Mouse (Mus musculus) CH12.LX (cell line): ENCODE data around the gene Galnt17. TPM values are rescaled to one million over a fixed set of nuclear protein-coding genes. Genes with fewer than 3 reads are reported as not detected.

Source experiments
- DNase-seq: peaks from one replicate; pipeline ENCODE4 v3.0.0-alpha.2; 2013; ENCODE audit errors: extremely low read depth
- H3K27ac ChIP-seq: 2 replicates; pipeline ENCODE4 v1.5.1; 2012; ENCODE audit warnings: low read depth, mild to moderate bottlenecking, control low read depth, moderate library complexity; ENCODE audit not compliant: insufficient read depth
- H3K27me3 ChIP-seq: replicated peaks from 2 replicates; pipeline ENCODE3; 2012; ENCODE audit warnings: inconsistent platforms
- H3K36me3 ChIP-seq, 2 experiments: replicated peaks in 1 of 2; 2 replicates each; pipeline versions ENCODE3 to v1.6.1; 2012; ENCODE audit warnings: inconsistent platforms in 1 of 2, low read length in 1 of 2, mild to moderate bottlenecking in 1 of 2, mixed read lengths in 1 of 2, moderate library complexity in 1 of 2; ENCODE audit not compliant: control insufficient read depth in 1 of 2, insufficient read depth in 1 of 2
- H3K4me1 ChIP-seq, 2 experiments: 2 replicates each; pipeline ENCODE4 v1.6.1; 2012; ENCODE audit warnings: inconsistent platforms in 1 of 2, moderate library complexity in 1 of 2; ENCODE audit not compliant: insufficient read depth in 2 of 2, control insufficient read depth in 1 of 2
- H3K4me2 ChIP-seq: 2 replicates; pipeline ENCODE4 v1.6.1; 2012; ENCODE audit warnings: low read depth, mild to moderate bottlenecking, control low read depth; ENCODE audit not compliant: poor library complexity, insufficient read depth, severe bottlenecking
- H3K4me3 ChIP-seq, 3 experiments: fragments of 150-350 bp in 1 of 3; sonication (generic) in 1 of 3; replicated peaks in 1 of 3; 2 replicates each; pipeline versions ENCODE3 to v1.5.1; 2011 to 2012; ENCODE audit warnings: low read depth in 2 of 3, low read length in 2 of 3, mild to moderate bottlenecking in 2 of 3, moderate library complexity in 2 of 3, control low read depth in 1 of 3, improper control_type of control experiment in 1 of 3, inconsistent platforms in 1 of 3, mixed read lengths in 1 of 3; ENCODE audit not compliant: poor library complexity in 1 of 3
- H3K79me2 ChIP-seq: replicated peaks from 2 replicates; pipeline ENCODE4 v1.6.1; 2012; ENCODE audit warnings: mild to moderate bottlenecking, moderate library complexity; ENCODE audit not compliant: control insufficient read depth, poor library complexity, insufficient read depth, severe bottlenecking; ENCODE audit errors: extremely low read depth
- H3K9ac ChIP-seq: 2 replicates; pipeline ENCODE4 v1.6.1; 2012; ENCODE audit warnings: low read depth, mild to moderate bottlenecking, control low read depth, moderate library complexity; ENCODE audit not compliant: insufficient read depth
- H3K9me3 ChIP-seq: replicated peaks from 2 replicates; pipeline ENCODE3; 2012; ENCODE audit warnings: low read length, inconsistent platforms, mixed read lengths
- BHLHE40 ChIP-seq: IDR thresholded peaks from 2 replicates; pipeline ENCODE4 v1.6.1; 2011; ENCODE audit warnings: mild to moderate bottlenecking, low read depth, low read length, improper control_type of control experiment
- CHD2 ChIP-seq: IDR thresholded peaks from 2 replicates; pipeline ENCODE4 v1.6.1; 2011; ENCODE audit warnings: low read length, improper control_type of control experiment
- E2F4 ChIP-seq: IDR thresholded peaks from 2 replicates; pipeline ENCODE4 v1.6.1; 2011; ENCODE audit warnings: low read depth, low read length, improper control_type of control experiment; ENCODE audit not compliant: insufficient replicate concordance
- ETS1 ChIP-seq: conservative IDR thresholded peaks from 2 replicates; pipeline ENCODE4 v1.6.1; 2012; ENCODE audit warnings: low read depth, mild to moderate bottlenecking, inconsistent platforms, low read length, improper control_type of control experiment, moderate library complexity
- GABPA ChIP-seq: IDR thresholded peaks from 2 replicates; pipeline ENCODE4 v1.6.1; 2012; ENCODE audit warnings: low read depth, low read length, improper control_type of control experiment, inconsistent platforms; ENCODE audit not compliant: insufficient replicate concordance
- HCFC1 ChIP-seq: IDR thresholded peaks from 2 replicates; pipeline ENCODE4 v1.6.1; 2012; ENCODE audit warnings: low read depth, mild to moderate bottlenecking, inconsistent platforms, low read length, improper control_type of control experiment
- IRF4 ChIP-seq: IDR thresholded peaks from 2 replicates; pipeline ENCODE4 v1.6.1; 2014; ENCODE audit warnings: low read depth, mild to moderate bottlenecking, inconsistent platforms, low read length, improper control_type of control experiment
- KAT2A ChIP-seq: IDR thresholded peaks from 2 replicates; pipeline ENCODE4 v1.6.1; 2012; ENCODE audit warnings: low read length, improper control_type of control experiment, inconsistent platforms; ENCODE audit not compliant: insufficient replicate concordance
- MAZ ChIP-seq: IDR thresholded peaks from 2 replicates; pipeline ENCODE4 v1.6.1; 2012; ENCODE audit warnings: low read depth, mild to moderate bottlenecking, inconsistent platforms, low read length, improper control_type of control experiment, moderate library complexity
- MEF2A ChIP-seq: IDR thresholded peaks from 2 replicates; pipeline ENCODE4 v1.6.1; 2014; ENCODE audit warnings: low read depth, mild to moderate bottlenecking, inconsistent platforms, low read length, improper control_type of control experiment, borderline replicate concordance
- MXI1 ChIP-seq: IDR thresholded peaks from 2 replicates; pipeline ENCODE4 v1.6.1; 2011; ENCODE audit warnings: mild to moderate bottlenecking, low read depth, low read length, improper control_type of control experiment
- MYC ChIP-seq: IDR thresholded peaks from 2 replicates; pipeline ENCODE4 v1.6.1; 2011; ENCODE audit warnings: low read depth, mild to moderate bottlenecking, improper control_type of control experiment, low read length
- NRF1 ChIP-seq: IDR thresholded peaks from 2 replicates; pipeline ENCODE4 v1.6.1; 2014; ENCODE audit warnings: low read depth, mild to moderate bottlenecking, inconsistent platforms, low read length, improper control_type of control experiment, moderate library complexity
- PAX5 ChIP-seq: IDR thresholded peaks from 2 replicates; pipeline ENCODE4 v1.6.1; 2012; ENCODE audit warnings: low read length, inconsistent platforms, mixed read lengths
- POLR2A ChIP-seq: IDR thresholded peaks from 2 replicates; pipeline ENCODE4 v1.6.1; 2011; ENCODE audit warnings: low read depth, mild to moderate bottlenecking, improper control_type of control experiment, low read length
- POLR2AphosphoS2 ChIP-seq: IDR thresholded peaks from 2 replicates; pipeline ENCODE4 v1.6.1; 2011; ENCODE audit warnings: low read depth, low read length, improper control_type of control experiment
- RAD21 ChIP-seq: IDR thresholded peaks from 2 replicates; pipeline ENCODE4 v1.6.1; 2011; ENCODE audit warnings: low read depth, mild to moderate bottlenecking, low read length, improper control_type of control experiment, moderate library complexity
- RCOR1 ChIP-seq: conservative IDR thresholded peaks from 2 replicates; pipeline ENCODE4 v1.6.1; 2012; ENCODE audit warnings: low read depth, mild to moderate bottlenecking, inconsistent platforms, low read length, improper control_type of control experiment
- SIN3A ChIP-seq: IDR thresholded peaks from 2 replicates; pipeline ENCODE4 v1.6.1; 2012; ENCODE audit warnings: low read length, improper control_type of control experiment, inconsistent platforms
- SMC3 ChIP-seq: IDR thresholded peaks from 2 replicates; pipeline ENCODE4 v1.6.1; 2011; ENCODE audit warnings: low read depth, low read length, improper control_type of control experiment
- TCF12 ChIP-seq: IDR thresholded peaks from 2 replicates; pipeline ENCODE4 v1.6.1; 2014; ENCODE audit warnings: low read depth, mild to moderate bottlenecking, inconsistent platforms, low read length, improper control_type of control experiment
- UBTF ChIP-seq: IDR thresholded peaks from 2 replicates; pipeline ENCODE4 v1.6.1; 2012; ENCODE audit warnings: low read depth, mild to moderate bottlenecking, inconsistent platforms, low read length, improper control_type of control experiment, moderate library complexity
- USF2 ChIP-seq: conservative IDR thresholded peaks from 2 replicates; pipeline ENCODE4 v1.6.1; 2011; ENCODE audit warnings: low read depth, low read length, improper control_type of control experiment
- ZKSCAN1 ChIP-seq: IDR thresholded peaks from 2 replicates; pipeline ENCODE4 v1.6.1; 2012; ENCODE audit warnings: low read depth, inconsistent platforms, low read length, improper control_type of control experiment, borderline replicate concordance
- ZNF384 ChIP-seq: IDR thresholded peaks from 2 replicates; pipeline ENCODE4 v1.6.1; 2012; ENCODE audit warnings: low read depth, low read length, improper control_type of control experiment, inconsistent platforms
- dilution Hi-C: fragments of 300-500 bp; cut with MboI; formaldehyde crosslinking; loops from 2 replicates; pipeline ENCODE4 v1.14.3; 2020; ENCODE audit warnings: low sequenced_read_pairs; ENCODE audit not compliant: extremely low pct_unique_long_range_greater_than_20kb, extremely low pct_ligation_motif_present
- in situ Hi-C: fragments of 300-500 bp; cut with MboI; formaldehyde crosslinking; loops from 3 replicates; pipeline ENCODE4 v1.14.3; 2019; ENCODE audit warnings: low sequenced_read_pairs, low pct_ligation_motif_present, low pct_unique_long_range_greater_than_20kb, mixed read lengths
- polyA plus RNA-seq: library from polyadenylated mRNA; unstranded; fragments of >175 nt; gene quantifications from 2 replicates; pipeline ENCODE4 v1.2.1, GENCODE M21; 2012; ENCODE audit warnings: low read depth; ENCODE audit not compliant: insufficient read length
- total RNA-seq, 2 experiments: library from RNA; depleted of rRNA; stranded (reverse); fragments of 300-350 nt in 1 of 2; fragments of >200 nt in 1 of 2; gene quantifications; 2 replicates each; pipeline ENCODE4 v1.2.3; 2012 to 2014

The Galnt17 gene
- total and polyA plus RNA-seq, 3 experiments, result 0.09 TPM; not detected in 2

- no peaks in the 10 kb centered on the region for H3K4me1 ChIP-seq
- H3K4me3 ChIP-seq, result no peak overlapping the region
- dilution Hi-C loops, result no loop called here
- peaks cover 72% of the 10 kb centered on the region for H3K9me3 ChIP-seq
- H3K36me3 ChIP-seq, result no peaks in the 10 kb centered on the region
- H3K4me2 ChIP-seq, result no peak overlapping the region
- no peak for TF ChIP-seq POLR2AphosphoS2
- no peak for TF ChIP-seq CHD2
- TF ChIP-seq ZKSCAN1, result no peak
- TF ChIP-seq E2F4, result no peak
- TF ChIP-seq ZNF384, result no peak
- no peak for TF ChIP-seq MEF2A
- TF ChIP-seq PAX5, result no peak
- TF ChIP-seq MAZ, result no peak
- TF ChIP-seq, all 38 proteins: peak for 0
- no peak overlapping the region for H3K27ac ChIP-seq
- H3K9ac ChIP-seq, result no peak overlapping the region
- no peaks in the 10 kb centered on the region for H3K27me3 ChIP-seq
- in situ Hi-C loops, result no loop called here
- DNase-seq, result no peak
- no peaks in the 10 kb centered on the region for H3K79me2 ChIP-seq
Observed at GRCm38 (mm10) chr5:131279286-131279685, 29.0 kb downstream of the Galnt17 start.

DNA sequence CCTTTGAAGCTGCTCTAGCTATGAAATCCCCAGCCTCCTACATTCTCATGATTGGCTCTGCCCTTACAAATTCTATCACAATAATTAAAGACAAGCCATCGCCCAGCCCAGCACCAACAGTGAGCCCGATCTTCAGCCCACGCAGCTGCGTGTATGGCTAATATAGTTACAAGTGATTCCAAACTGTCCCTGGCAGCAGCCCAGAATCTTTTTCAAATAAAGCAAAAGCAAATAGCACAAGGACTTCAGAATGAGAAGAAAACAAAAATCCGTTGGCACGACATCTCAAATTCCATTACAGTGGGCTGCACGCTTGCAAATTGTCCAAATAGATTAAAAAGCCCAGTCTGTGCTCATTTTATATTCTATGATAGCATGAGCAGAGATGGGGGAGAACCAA is 31.1 kb downstream of the Galnt17 start:
- no peak for TF ChIP-seq SMC3
- no peak for TF ChIP-seq GABPA
- no peak for TF ChIP-seq POLR2AphosphoS2
- no peak for TF ChIP-seq NRF1
- TF ChIP-seq UBTF, result no peak
- TF ChIP-seq SIN3A, result no peak
- DNase-seq, result no peak
- Histone ChIP-seq H3K36me3 (no peaks in the 10 kb centered on the region), H3K4me2 (no peak overlapping the region), H3K27ac (no peak overlapping the region), H3K9me3 (peaks cover 66% of the 10 kb centered on the region), H3K4me1 (no peaks in the 10 kb centered on the region), H3K79me2 (no peaks in the 10 kb centered on the region), H3K27me3 (no peaks in the 10 kb centered on the region), H3K4me3 (no peak overlapping the region), H3K9ac (no peak overlapping the region)
- in situ Hi-C loops, result no loop called here
- dilution Hi-C loops, result no loop called here

DNA sequence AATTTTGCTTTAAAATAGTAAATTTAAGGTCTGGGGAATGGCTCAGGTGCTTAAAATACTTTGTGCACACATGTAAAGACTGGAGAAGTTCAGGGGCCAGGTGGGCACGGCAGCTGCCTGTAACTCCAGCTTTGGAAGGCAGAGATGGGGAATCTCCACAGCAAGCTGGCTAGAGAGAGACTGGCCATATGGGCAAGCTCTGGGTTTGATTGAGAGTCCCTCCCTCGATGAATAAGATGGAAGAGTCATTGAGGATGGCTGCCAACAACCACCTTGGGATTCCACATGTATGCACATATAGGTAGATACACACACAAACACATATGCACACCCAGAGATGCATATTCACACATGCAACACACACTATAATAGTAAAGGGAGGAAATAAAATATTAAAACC is 42.0 kb downstream of the Galnt17 start:
- Histone ChIP-seq H3K9me3 (peaks cover 75% of the 10 kb centered on the region), H3K9ac (no peak overlapping the region)
- dilution Hi-C loops, result no loop called here

More for the DNA sequence above, 42.0 kb downstream of the Galnt17 start:
- no peak overlapping the region for H3K4me3 ChIP-seq
- no peak for DNase-seq
- H3K36me3 ChIP-seq, result no peaks in the 10 kb centered on the region
- no peaks in the 10 kb centered on the region for H3K4me1 ChIP-seq
- no peaks in the 10 kb centered on the region for H3K27me3 ChIP-seq
- H3K27ac ChIP-seq, result no peak overlapping the region
- no peaks in the 10 kb centered on the region for H3K79me2 ChIP-seq
- in situ Hi-C loops, result no loop called here
- TF ChIP-seq MXI1 (no peak), NRF1 (no peak), PAX5 (no peak), USF2 (no peak), ZKSCAN1 (no peak), SIN3A (no peak), IRF4 (no peak), ETS1 (no peak), E2F4 (no peak), UBTF (no peak), RCOR1 (no peak), RAD21 (no peak), KAT2A (no peak), TCF12 (no peak), POLR2A (no peak), MYC (no peak), HCFC1 (no peak), BHLHE40 (no peak)
- no peak overlapping the region for H3K4me2 ChIP-seq
